Mouse (Mus musculus): ENCODE measurements around the gene Cdh23. TPM values are rescaled to one million over a fixed set of nuclear protein-coding genes. Genes with fewer than 3 reads are reported as not detected.

The Cdh23 gene
- polyA plus RNA-seq, 1 experiment = 0.19 TPM

DNA sequence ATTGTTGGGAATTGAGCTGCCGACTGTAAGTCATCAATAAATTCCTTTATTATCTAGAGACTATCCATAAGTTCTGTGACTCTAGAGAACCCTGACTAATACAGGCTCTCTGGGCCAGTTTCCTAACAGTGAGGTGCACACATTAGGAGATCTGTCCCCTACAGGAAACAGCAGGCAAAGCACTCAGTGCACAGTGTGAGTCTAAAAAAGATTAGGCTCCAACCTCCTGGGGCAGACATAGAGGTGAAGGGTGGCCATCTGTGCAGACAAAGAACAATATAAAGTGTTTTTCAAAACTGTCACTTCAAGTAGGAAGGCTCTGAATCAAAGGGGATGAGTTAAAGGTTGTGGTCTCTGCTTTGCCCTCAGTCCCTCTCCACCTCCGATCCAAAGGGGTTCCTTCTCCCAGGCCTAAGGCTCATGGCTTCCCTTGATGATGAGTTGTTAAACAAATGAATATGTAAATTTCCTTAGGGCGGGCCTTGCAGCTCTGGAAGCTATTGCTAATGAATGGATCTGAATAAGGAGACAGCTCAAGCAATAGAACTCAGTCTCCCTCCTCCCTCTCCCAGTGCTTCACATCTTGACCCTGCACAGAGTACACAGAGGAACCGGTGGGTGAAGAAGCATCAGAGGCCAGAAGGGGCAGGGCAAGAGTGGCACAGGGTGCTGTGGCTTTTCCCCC is 143.2 kb downstream of the Cdh23 start:
- Histone ChIP-seq H3K36me3 (ENCODE audit: control insufficient read depth, insufficient read depth) (no peaks in the 10 kb centered on the region), H3K4me3 (ENCODE audit: insufficient read depth, poor library complexity, severe bottlenecking) (no peak overlapping the region), H3K27me3 (ENCODE audit: control insufficient read depth, insufficient read depth, insufficient read length) (peaks cover 6% of the 10 kb centered on the region), H3K79me3 (ENCODE audit: low read depth) (no peaks in the 10 kb centered on the region), H3K79me2 (ENCODE audit: control insufficient read depth, insufficient read depth) (no peaks in the 10 kb centered on the region), H3ac (ENCODE audit: control insufficient read depth, insufficient read length, low read depth) (no peak overlapping the region)
- TF ChIP-seq FOSL1 (IDR thresholded peaks at IDR 0.05; ENCODE audit: insufficient read depth, low read length, poor library complexity, severe bottlenecking) = no peak
- TF ChIP-seq MAX (IDR thresholded peaks at IDR 0.05) = no peak
- TF ChIP-seq CEBPB (IDR thresholded peaks at IDR 0.05; ENCODE audit: low read depth) = no peak
- TF ChIP-seq MYOG (IDR thresholded peaks at IDR 0.05; ENCODE audit: control insufficient read depth, extremely low read depth, insufficient read length) = no peak
- TF ChIP-seq CTCF (IDR thresholded peaks at IDR 0.05; ENCODE audit: control insufficient read depth, insufficient read depth, insufficient read length) = no peak
- TF ChIP-seq MYOD1 (IDR thresholded peaks at IDR 0.05; ENCODE audit: control insufficient read depth, insufficient read length, low read depth) = no peak
- TF ChIP-seq USF1 (IDR thresholded peaks at IDR 0.05; ENCODE audit: low read depth) = no peak

DNA sequence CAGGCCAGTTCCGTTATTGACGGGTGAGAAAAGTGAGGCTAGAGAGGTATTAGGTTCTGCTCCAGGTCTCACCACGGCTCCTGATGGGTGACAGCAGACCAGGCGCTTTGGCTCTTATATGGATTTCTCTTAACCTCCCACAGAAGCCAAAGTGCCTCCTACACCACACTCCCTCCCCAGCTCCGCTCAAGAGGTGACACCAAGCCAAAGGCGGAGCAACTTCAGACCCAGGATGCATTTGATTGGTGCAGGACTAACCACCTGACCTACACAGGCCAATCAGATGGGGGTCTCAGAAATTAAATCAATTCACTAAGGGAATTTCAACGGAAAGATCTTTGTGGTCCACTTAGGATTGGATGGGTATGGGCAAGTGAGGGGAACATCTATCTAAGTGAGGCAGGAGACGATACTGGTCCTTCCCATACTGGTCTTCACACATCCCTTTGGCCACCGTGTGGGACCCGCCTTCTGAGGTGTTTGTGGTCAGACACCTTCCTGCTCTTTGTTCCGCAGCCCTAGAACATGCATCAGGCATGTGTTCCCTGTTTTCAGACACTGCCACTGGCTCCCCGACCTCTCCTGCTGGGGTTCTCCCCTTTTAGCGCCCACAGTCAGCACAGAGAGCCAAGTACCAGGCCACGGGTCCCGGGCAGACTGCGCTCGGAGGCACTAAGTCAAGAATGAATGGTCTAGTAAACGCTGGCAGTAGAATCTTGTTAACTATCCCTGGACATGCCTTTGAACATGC is 157.0 kb downstream of the Cdh23 start:
- H3K4me3 ChIP-seq (ENCODE audit: insufficient read depth, poor library complexity, severe bottlenecking) = no peak overlapping the region
- H3K79me2 ChIP-seq (ENCODE audit: control insufficient read depth, insufficient read depth) = no peaks in the 10 kb centered on the region
- peaks cover 7% of the 10 kb centered on the region for H3K27me3 ChIP-seq (ENCODE audit: control insufficient read depth, insufficient read depth, insufficient read length)
- H3K79me3 ChIP-seq (ENCODE audit: low read depth) = no peaks in the 10 kb centered on the region
- no peak overlapping the region for H3ac ChIP-seq (ENCODE audit: control insufficient read depth, insufficient read length, low read depth)
- H3K36me3 ChIP-seq (ENCODE audit: control insufficient read depth, insufficient read depth) = no peaks in the 10 kb centered on the region
- TF ChIP-seq USF1 (IDR thresholded peaks at IDR 0.05; ENCODE audit: low read depth) (no peak), MAX (IDR thresholded peaks at IDR 0.05) (no peak), MYOD1 (IDR thresholded peaks at IDR 0.05; ENCODE audit: control insufficient read depth, insufficient read length, low read depth) (no peak), CEBPB (IDR thresholded peaks at IDR 0.05; ENCODE audit: low read depth) (no peak), FOSL1 (IDR thresholded peaks at IDR 0.05; ENCODE audit: insufficient read depth, low read length, poor library complexity, severe bottlenecking) (no peak), MYOG (IDR thresholded peaks at IDR 0.05; ENCODE audit: control insufficient read depth, extremely low read depth, insufficient read length) (no peak), CTCF (IDR thresholded peaks at IDR 0.05; ENCODE audit: control insufficient read depth, insufficient read depth, insufficient read length) (no peak)

DNA sequence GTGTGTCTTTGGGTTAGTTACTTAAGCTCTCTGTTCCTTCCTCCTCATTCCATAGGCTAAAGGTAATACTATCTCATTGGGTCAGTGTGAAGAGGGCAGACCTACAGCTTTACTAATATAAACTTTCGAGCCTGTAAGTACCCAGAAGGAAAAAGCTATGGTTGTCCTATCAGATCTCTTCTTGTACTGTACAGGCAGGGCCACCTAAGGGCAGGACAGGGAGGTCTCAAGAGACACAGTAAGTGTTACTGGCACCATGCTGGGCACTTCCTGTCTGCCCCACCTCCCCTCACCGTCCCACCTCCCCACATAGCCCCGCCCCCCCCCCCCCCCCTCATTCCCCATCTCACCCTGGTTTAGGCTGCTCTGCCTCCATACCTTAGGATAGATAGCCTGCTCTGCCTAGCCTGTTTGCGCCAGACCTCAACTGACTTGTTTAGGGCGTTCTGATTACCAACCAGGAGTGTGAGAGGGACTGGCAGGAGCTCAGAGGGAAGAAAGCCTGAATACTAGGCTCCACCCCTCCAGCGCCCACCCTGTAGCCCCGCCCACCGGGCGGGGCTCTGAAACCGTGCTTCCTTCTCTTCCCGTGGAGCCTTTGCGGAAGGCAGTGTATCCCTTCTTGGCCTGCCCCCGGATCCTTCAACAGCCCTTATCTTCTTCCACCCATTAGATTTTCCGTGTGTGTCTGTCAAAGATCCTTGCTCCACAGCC is 160.0 kb downstream of the Cdh23 start:
- TF ChIP-seq MAX (IDR thresholded peaks at IDR 0.05) = no peak
- TF ChIP-seq FOSL1 (IDR thresholded peaks at IDR 0.05; ENCODE audit: insufficient read depth, low read length, poor library complexity, severe bottlenecking) = no peak
- TF ChIP-seq CTCF (IDR thresholded peaks at IDR 0.05; ENCODE audit: control insufficient read depth, insufficient read depth, insufficient read length) = no peak
- no peak for TF ChIP-seq CEBPB (IDR thresholded peaks at IDR 0.05; ENCODE audit: low read depth)
- TF ChIP-seq MYOG (IDR thresholded peaks at IDR 0.05; ENCODE audit: control insufficient read depth, extremely low read depth, insufficient read length) = no peak
- no peak for TF ChIP-seq USF1 (IDR thresholded peaks at IDR 0.05; ENCODE audit: low read depth)
- no peak for TF ChIP-seq MYOD1 (IDR thresholded peaks at IDR 0.05; ENCODE audit: control insufficient read depth, insufficient read length, low read depth)
- no peaks in the 10 kb centered on the region for H3K36me3 ChIP-seq (ENCODE audit: control insufficient read depth, insufficient read depth)
- H3ac ChIP-seq (ENCODE audit: control insufficient read depth, insufficient read length, low read depth) = no peak overlapping the region
- H3K79me2 ChIP-seq (ENCODE audit: control insufficient read depth, insufficient read depth) = no peaks in the 10 kb centered on the region
- H3K79me3 ChIP-seq (ENCODE audit: low read depth) = no peaks in the 10 kb centered on the region
- H3K4me3 ChIP-seq (ENCODE audit: insufficient read depth, poor library complexity, severe bottlenecking) = no peak overlapping the region
- H3K27me3 ChIP-seq (ENCODE audit: control insufficient read depth, insufficient read depth, insufficient read length) = peaks cover 7% of the 10 kb centered on the region

GRCm38 (mm10) chr10:60532502-60532901 is 163.8 kb downstream of the Cdh23 start:
- no peak for TF ChIP-seq MAX (IDR thresholded peaks at IDR 0.05)
- no peak for TF ChIP-seq MYOD1 (IDR thresholded peaks at IDR 0.05; ENCODE audit: control insufficient read depth, insufficient read length, low read depth)
- TF ChIP-seq FOSL1 (IDR thresholded peaks at IDR 0.05; ENCODE audit: insufficient read depth, low read length, poor library complexity, severe bottlenecking) = no peak
- no peak for TF ChIP-seq CTCF (IDR thresholded peaks at IDR 0.05; ENCODE audit: control insufficient read depth, insufficient read depth, insufficient read length)
- no peak for TF ChIP-seq USF1 (IDR thresholded peaks at IDR 0.05; ENCODE audit: low read depth)
- no peak for TF ChIP-seq MYOG (IDR thresholded peaks at IDR 0.05; ENCODE audit: control insufficient read depth, extremely low read depth, insufficient read length)
- TF ChIP-seq CEBPB (IDR thresholded peaks at IDR 0.05; ENCODE audit: low read depth) = no peak
- H3K4me3 ChIP-seq (ENCODE audit: insufficient read depth, poor library complexity, severe bottlenecking) = no peak overlapping the region
- H3K79me3 ChIP-seq (ENCODE audit: low read depth) = no peaks in the 10 kb centered on the region
- H3ac ChIP-seq (ENCODE audit: control insufficient read depth, insufficient read length, low read depth) = no peak overlapping the region
- no peaks in the 10 kb centered on the region for H3K36me3 ChIP-seq (ENCODE audit: control insufficient read depth, insufficient read depth)
- peaks cover 19% of the 10 kb centered on the region for H3K27me3 ChIP-seq (ENCODE audit: control insufficient read depth, insufficient read depth, insufficient read length)
- no peaks in the 10 kb centered on the region for H3K79me2 ChIP-seq (ENCODE audit: control insufficient read depth, insufficient read depth)

- Histone ChIP-seq H3K79me3 (ENCODE audit: low read depth) (no peaks in the 10 kb centered on the region), H3K36me3 (ENCODE audit: control insufficient read depth, insufficient read depth) (no peaks in the 10 kb centered on the region), H3ac (ENCODE audit: control insufficient read depth, insufficient read length, low read depth) (no peak overlapping the region), H3K4me3 (ENCODE audit: insufficient read depth, poor library complexity, severe bottlenecking) (no peak overlapping the region), H3K79me2 (ENCODE audit: control insufficient read depth, insufficient read depth) (no peaks in the 10 kb centered on the region), H3K27me3 (ENCODE audit: control insufficient read depth, insufficient read depth, insufficient read length) (peaks cover 23% of the 10 kb centered on the region)
- TF ChIP-seq MYOD1 (IDR thresholded peaks at IDR 0.05; ENCODE audit: control insufficient read depth, insufficient read length, low read depth) = no peak
- no peak for TF ChIP-seq FOSL1 (IDR thresholded peaks at IDR 0.05; ENCODE audit: insufficient read depth, low read length, poor library complexity, severe bottlenecking)
- no peak for TF ChIP-seq MAX (IDR thresholded peaks at IDR 0.05)
- no peak for TF ChIP-seq MYOG (IDR thresholded peaks at IDR 0.05; ENCODE audit: control insufficient read depth, extremely low read depth, insufficient read length)
- TF ChIP-seq CEBPB (IDR thresholded peaks at IDR 0.05; ENCODE audit: low read depth) = no peak
- TF ChIP-seq USF1 (IDR thresholded peaks at IDR 0.05; ENCODE audit: low read depth) = no peak
- no peak for TF ChIP-seq CTCF (IDR thresholded peaks at IDR 0.05; ENCODE audit: control insufficient read depth, insufficient read depth, insufficient read length)
Observed at GRCm38 (mm10) chr10:60531349-60531748, 164.9 kb downstream of the Cdh23 start.

All from C2C12 (cell line).